Mouse (Mus musculus) ES-E14 (cell line): ENCODE results near the gene Sh2b2.

Experiments used
- MAFK ChIP-seq: IDR thresholded peaks from 2 replicates; pipeline ENCODE4 v1.6.1; 2014; ENCODE audit warnings: mild to moderate bottlenecking, low read depth, low read length, inconsistent platforms; ENCODE audit not compliant: insufficient read depth
- ZC3H11A ChIP-seq: IDR thresholded peaks from 2 replicates; pipeline ENCODE4 v1.6.1; 2012; ENCODE audit warnings: low read depth, mild to moderate bottlenecking, inconsistent platforms, low read length, borderline replicate concordance
- ZNF384 ChIP-seq: IDR thresholded peaks from 2 replicates; pipeline ENCODE4 v1.6.1; 2012; ENCODE audit warnings: low read depth, low read length, inconsistent platforms

DNA sequence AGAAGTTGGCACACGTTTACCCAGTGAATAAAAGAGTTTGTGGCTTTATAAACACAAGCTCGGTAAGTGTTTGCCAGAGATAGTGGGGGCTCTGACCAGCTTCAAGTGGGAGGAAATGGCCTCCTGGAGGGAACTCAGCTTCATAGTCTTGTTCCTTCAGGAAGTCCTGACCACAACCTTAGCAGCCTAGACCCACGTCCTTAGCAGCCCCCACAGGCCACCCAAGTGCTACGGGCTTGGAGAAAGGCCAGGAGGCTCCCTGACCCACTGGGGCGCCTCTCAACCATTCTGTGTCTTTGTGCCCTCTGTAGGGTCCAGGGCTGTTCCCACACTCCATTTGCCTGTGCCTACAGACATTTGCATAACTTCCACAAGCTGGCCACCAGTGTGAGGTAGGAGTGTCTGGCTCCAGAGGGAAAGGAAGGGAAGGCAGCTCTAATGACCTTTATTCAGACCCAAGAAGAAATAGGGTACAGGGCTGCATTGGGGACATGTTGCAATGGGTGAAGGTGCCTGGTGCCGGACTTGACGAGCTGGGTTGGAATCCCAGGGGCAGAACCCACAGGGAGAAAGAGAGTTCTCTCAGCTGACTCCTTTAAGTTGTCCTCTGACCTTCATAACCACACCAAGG is 20.0 kb downstream of the Sh2b2 start:
- TF ChIP-seq MAFK: no peak
- no peak for TF ChIP-seq ZNF384
- TF ChIP-seq ZC3H11A: no peak
